Mouse (Mus musculus): ENCODE data around the gene Mrgprf.

Gene Mrgprf

DNA sequence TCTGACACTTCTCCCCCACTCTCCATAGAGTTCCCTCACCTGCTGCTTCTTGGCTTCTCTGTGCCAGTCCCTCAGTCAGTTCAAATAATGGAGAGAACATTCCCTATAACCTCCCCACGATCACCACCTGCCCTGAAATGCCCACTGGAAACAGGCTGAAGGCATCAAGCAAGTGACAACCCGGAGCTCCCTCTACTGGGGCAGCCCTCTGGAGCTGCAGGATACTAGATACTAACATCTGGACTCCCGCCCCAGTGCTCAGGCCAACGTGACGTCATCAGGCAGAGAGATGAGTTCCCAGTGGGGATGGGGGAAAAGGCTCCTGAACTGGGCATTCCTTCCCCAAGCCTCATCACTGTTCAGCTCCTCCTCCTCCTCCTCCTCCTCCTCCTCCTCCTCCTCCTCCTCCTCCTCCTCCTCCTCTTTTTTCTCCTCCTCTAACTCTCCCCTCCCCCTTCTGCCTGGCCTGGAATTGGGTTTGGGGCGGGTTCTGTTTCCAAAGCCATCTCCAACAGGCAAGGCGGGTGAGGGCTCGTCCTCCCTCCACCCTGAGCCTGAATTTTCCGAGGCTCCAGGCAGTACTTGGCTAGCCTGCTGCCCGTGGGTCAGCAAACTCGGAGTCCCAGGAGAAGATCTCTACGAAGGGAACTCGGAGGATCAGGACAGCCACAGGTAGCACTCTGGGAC is at the start of gene Mrgprf:
Gene Mrgprf (plus strand): TSS at position 508 of the 687 bp plus-strand sequence.
- Histone ChIP-seq H3K36me3 (ENCODE audit: control insufficient read depth, insufficient read depth, low read length, poor library complexity, severe bottlenecking) (no peaks in the 10 kb centered on the region), H3K27me3 (ENCODE audit: control insufficient read depth, insufficient read depth, low read length, poor library complexity, severe bottlenecking) (no peaks in the 10 kb centered on the region)
- no peak for DNase-seq (ENCODE audit: low read depth, low spot score)

DNA sequence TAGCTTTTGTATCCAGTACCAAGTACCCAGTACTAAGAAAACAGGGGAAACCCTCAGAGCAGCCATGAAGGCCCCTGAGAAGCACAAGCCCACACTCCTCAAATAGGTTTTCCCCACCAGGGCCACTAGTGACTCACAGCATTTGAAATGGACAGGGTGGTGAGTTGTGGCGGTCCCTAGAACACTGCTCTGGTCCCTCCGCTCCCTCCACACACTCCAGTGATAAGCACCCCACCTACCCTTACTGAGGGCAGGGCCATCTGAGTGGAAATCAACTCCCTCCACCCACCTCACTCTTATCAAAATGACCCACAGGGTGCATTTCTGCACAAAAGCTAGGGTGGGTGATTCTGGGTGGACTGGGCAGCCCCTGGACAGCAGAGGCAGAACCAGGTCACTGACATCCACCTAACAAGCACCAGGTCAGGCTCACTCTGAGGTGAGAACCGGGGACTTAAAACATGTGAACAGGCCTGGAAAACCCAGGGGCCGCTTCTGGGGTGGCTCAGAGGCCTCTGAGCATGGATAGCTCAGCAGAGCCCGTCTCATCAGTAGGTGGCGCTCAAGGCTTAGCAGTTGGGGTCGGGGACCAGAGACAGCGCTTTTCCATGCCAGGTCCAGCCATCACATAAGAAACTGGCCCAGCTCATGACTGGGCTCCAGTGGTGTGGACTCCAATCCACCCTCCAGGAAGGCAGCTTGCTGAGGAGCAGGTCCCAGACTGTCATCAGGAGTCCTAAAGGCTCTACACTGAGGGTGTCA is 47.7 kb upstream of the Mrgprf start:
- Histone ChIP-seq H3K27me3 (ENCODE audit: control insufficient read depth, insufficient read depth, low read length, poor library complexity, severe bottlenecking) (no peaks in the 10 kb centered on the region), H3K36me3 (ENCODE audit: control insufficient read depth, insufficient read depth, low read length, poor library complexity, severe bottlenecking) (no peaks in the 10 kb centered on the region)
- DNase-seq (ENCODE audit: low read depth, low spot score) = peak; percentile 69

DNA sequence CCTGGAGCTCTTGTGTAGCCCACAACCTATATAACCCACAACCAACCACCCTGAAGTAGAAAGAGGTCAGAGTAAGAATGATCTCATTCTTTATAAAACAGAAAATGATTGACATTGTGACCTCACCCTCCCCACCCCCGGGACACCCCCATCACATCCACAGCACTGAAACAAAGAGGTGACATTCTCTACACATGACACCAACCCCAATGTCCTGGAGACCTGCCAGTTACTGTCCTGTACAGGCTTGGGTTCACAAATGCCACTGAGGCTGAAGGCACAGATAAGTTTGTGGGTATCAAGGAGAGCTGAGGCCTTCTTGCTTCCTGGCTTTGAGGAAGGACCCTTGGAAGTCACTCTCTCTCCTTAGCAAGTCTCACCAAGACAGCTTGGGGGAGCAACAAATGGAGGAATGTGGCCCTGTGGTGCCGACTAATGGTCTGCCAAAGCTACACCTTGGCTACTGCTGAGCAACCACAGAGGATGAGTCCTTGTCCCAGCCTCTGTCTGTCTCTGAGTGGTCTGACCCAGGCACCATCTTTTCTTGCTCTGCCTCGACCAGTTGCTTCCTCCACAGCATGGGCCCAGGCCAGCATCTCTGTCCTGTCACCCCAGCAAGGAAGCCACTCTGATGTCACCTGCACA is 46.5 kb upstream of the Mrgprf start:
- DNase-seq (ENCODE audit: low read depth, low spot score) = no peak
- H3K27me3 ChIP-seq (ENCODE audit: control insufficient read depth, insufficient read depth, low read length, poor library complexity, severe bottlenecking) = no peaks in the 10 kb centered on the region
- no peaks in the 10 kb centered on the region for H3K36me3 ChIP-seq (ENCODE audit: control insufficient read depth, insufficient read depth, low read length, poor library complexity, severe bottlenecking)

DNA sequence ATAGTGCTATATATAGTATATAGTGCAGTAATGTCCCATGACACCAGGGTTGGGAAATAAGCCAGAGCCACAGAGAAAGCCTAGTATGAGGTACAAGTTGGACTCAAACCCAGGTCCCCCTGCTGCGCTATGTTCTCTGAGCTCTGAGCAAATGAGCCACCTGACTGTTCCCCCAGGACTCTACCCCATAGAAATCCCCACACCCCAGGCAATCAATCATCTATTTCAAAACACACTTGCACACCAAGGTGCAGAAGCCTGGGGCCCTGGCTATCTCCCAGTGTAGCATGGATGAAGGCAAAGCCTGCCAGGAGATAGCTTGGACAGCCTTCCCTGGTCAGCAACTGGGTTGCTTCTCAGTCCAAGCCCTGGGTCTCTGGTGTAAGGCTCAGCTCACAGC is 44.5 kb upstream of the Mrgprf start:
- DNase-seq (ENCODE audit: low read depth, low spot score) = no peak
- Histone ChIP-seq H3K27me3 (ENCODE audit: control insufficient read depth, insufficient read depth, low read length, poor library complexity, severe bottlenecking) (no peaks in the 10 kb centered on the region), H3K36me3 (ENCODE audit: control insufficient read depth, insufficient read depth, low read length, poor library complexity, severe bottlenecking) (no peaks in the 10 kb centered on the region)

DNA sequence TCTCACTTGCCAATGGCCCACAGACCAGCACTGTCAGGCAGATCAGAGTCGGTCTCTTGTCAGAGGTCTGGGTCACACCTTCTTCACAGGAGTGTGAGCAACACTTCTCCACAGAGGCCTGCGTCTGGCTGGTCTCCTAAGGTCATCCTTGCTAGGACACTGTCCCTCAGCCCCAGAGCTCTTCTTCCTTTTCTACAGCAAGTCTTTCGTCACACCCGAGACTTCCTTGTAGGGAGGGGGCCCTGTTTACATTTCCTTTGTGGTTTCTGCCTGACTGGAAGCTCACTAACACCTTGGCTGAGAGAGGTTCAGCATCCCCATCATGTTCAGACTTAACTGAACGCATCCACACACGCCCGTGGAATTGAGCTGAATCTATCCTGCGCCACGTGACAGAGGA is 36.4 kb upstream of the Mrgprf start:
- DNase-seq (ENCODE audit: low read depth, low spot score) = no peak
- Histone ChIP-seq H3K36me3 (ENCODE audit: control insufficient read depth, insufficient read depth, low read length, poor library complexity, severe bottlenecking) (0 out of 2 replicates have a peak, but pooled peaks cover 2% of the 10 kb centered on the region), H3K27me3 (ENCODE audit: control insufficient read depth, insufficient read depth, low read length, poor library complexity, severe bottlenecking) (no peaks in the 10 kb centered on the region)

DNA sequence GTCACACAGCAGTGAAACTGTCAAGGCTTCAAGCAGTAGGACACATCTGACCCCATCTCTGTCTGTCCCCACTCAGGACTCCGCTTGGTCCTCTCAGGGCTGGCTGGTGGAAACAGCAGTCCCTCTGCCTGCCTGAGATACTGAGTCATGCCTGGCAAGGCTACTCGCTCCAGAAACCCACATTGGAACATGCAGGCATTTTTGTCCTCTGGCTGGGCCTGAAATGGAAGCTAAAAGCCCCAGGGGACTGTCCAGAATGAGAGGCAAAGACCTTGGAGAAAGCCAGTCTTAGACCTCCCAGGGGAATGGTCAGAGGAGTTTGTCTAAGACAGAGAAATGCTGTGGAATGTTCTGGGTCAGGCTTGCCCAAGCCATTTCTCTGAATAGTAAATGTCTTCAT is 34.6 kb upstream of the Mrgprf start:
- H3K27me3 ChIP-seq (ENCODE audit: control insufficient read depth, insufficient read depth, low read length, poor library complexity, severe bottlenecking) = no peaks in the 10 kb centered on the region
- peaks cover 5% of the 10 kb centered on the region; the same call in 1 of the 2 replicates for H3K36me3 ChIP-seq (ENCODE audit: control insufficient read depth, insufficient read depth, low read length, poor library complexity, severe bottlenecking)
- no peak for DNase-seq (ENCODE audit: low read depth, low spot score)

DNA sequence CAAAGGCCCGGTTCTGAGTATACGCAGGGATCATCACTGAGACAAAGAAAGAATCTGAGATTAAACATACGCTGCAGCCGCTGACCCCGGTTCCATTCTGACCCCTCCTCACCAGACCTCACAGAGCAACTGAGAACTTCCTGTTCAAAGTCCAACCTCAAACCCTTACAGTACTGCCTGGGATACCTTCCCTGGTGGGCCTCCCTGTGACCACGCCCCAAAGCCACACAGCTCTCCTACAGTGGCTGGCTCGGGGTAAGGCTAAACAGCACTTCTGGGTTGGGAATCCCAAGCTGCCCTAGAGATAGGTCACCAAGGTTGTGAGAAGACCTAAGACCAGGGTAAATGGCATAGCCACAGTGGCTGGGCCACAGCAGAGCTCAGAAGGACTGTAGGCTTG is 31.7 kb upstream of the Mrgprf start:
- Histone ChIP-seq H3K36me3 (ENCODE audit: control insufficient read depth, insufficient read depth, low read length, poor library complexity, severe bottlenecking) (peaks cover 5% of the 10 kb centered on the region; the same call in 1 of the 2 replicates), H3K27me3 (ENCODE audit: control insufficient read depth, insufficient read depth, low read length, poor library complexity, severe bottlenecking) (no peaks in the 10 kb centered on the region)
- DNase-seq (ENCODE audit: low read depth, low spot score) = no peak

DNA sequence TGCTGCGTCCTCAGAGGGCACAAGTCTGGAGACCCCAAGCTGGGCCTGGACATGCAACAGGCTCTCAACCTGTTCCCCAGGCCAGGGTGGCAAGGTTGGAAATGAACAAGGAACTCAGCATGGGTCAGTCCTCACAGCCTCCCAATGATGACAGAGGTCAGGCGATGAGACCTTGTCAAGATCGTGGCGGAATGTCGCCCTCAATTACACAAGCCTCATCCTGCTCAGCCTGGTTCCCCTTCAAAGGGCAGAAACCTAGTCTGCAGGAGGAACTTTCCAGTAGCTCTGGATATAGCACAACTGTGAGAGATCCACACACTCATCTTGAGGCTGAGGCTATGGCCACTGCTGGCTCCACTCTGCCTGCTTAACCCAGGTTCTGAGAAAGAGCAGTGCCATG is 29.7 kb upstream of the Mrgprf start:
- Histone ChIP-seq H3K36me3 (ENCODE audit: control insufficient read depth, insufficient read depth, low read length, poor library complexity, severe bottlenecking) (peaks cover 5% of the 10 kb centered on the region; the same call in 1 of the 2 replicates), H3K27me3 (ENCODE audit: control insufficient read depth, insufficient read depth, low read length, poor library complexity, severe bottlenecking) (no peaks in the 10 kb centered on the region)
- DNase-seq (ENCODE audit: low read depth, low spot score) = no peak

DNA sequence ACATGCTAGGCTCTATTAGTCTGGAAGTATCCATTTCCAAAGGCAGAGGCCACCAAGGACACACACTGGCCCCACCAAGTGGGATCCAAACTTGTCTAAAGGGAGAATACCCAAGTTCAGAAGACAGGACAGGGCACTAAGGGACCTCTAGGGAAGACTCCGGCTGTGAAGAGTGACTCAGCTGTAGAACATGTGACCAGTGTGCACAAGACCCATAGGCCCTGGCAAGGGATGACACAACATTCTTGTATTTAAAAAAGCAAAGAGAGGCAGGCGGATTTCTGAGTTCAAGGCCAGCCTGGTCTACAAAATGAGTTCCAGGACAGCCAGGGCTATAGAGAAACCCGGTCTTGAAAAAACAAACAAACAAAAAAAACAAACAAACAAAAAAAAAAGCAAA is 25.1 kb upstream of the Mrgprf start:
- DNase-seq (ENCODE audit: low read depth, low spot score) = no peak
- peaks cover 4% of the 10 kb centered on the region for H3K36me3 ChIP-seq (ENCODE audit: control insufficient read depth, insufficient read depth, low read length, poor library complexity, severe bottlenecking)
- no peaks in the 10 kb centered on the region for H3K27me3 ChIP-seq (ENCODE audit: control insufficient read depth, insufficient read depth, low read length, poor library complexity, severe bottlenecking)

DNA sequence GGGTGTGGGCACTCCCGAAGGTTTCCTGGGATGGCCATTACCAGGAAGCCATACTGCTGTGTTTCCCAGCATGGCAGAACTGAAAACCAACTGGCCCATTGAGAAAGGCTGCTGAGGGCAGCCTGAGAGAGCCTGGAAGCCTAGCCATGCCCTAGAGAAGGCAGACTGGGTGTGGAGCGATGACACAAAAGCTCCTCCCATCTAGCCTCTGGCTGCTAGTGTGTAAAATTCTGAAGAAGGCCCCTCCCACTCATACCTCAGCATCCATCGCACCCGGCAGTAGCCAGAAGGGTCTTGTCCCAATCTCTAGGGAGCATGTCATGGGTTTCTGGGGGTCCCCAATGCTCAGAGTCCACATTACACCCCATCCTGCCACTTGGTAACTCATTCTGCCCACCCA is 19.2 kb upstream of the Mrgprf start:
- Histone ChIP-seq H3K36me3 (ENCODE audit: control insufficient read depth, insufficient read depth, low read length, poor library complexity, severe bottlenecking) (peaks cover 3% of the 10 kb centered on the region), H3K27me3 (ENCODE audit: control insufficient read depth, insufficient read depth, low read length, poor library complexity, severe bottlenecking) (no peaks in the 10 kb centered on the region)
- DNase-seq (ENCODE audit: low read depth, low spot score) = no peak

DNA sequence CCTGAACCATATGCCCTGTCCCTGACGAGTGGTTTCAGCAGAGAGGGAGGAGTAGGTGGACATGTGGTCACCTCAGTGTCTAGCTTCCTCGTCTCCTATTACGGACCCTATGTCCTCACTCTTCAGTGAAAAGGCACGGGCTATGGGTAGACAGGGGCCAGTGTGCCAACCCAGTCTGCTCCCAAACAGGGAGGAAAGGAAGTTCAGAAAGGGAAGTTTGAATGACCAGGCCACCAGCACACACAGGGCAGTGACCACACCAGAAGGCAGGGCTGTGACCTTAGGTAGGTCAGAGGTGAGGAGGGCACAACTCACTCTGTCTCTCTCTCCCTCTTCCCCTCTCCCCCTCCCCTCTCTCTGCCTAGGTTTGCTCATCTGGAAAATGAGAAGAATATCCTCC is 17.6 kb upstream of the Mrgprf start:
- Histone ChIP-seq H3K36me3 (ENCODE audit: control insufficient read depth, insufficient read depth, low read length, poor library complexity, severe bottlenecking) (peaks cover 1% of the 10 kb centered on the region; the same call in 1 of the 2 replicates), H3K27me3 (ENCODE audit: control insufficient read depth, insufficient read depth, low read length, poor library complexity, severe bottlenecking) (no peaks in the 10 kb centered on the region)
- peak; percentile 7 for DNase-seq (ENCODE audit: low read depth, low spot score)

DNA sequence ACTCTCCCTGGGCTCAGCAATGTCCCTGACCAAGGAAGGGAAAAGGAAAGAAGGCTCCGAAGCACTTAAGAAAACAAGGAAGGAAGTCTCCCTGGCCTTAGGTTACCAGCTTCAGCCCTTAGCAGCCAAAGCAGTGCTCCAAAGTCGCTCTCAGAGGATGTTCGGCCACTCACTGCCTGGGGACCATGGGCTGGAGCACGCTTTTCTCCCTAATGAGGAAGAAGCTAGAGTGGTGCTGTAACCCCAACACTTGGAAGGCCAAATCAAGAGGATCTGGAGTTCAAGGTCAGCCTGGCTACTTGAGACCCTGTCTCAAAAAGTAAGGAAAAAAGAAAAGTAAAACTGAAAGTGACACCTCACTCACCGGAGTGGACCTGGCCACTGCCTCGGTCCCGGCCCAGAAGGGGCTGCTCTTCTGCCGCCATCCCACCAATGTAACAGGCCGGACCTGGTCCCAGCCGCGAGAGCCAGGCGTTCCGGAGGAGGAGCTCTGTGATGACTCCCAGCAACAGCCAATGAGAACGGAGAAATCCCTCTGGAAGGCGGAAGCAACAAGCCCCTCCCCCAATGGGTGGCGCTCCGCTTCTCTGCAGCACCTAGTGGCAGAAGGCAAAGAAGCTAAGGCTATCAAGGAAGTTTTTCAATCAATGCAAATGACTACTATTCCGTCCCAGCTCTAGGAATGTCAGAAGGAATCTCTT is 17.0 kb upstream of the Mrgprf start, which contains the start of gene Tpcn2:
Gene Tpcn2 (minus strand): TSS at position 525 of the 701 bp plus-strand sequence.
- no peaks in the 10 kb centered on the region for H3K27me3 ChIP-seq (ENCODE audit: control insufficient read depth, insufficient read depth, low read length, poor library complexity, severe bottlenecking)
- peak; percentile 93 for DNase-seq (ENCODE audit: low read depth, low spot score)
- peaks cover 1% of the 10 kb centered on the region; the same call in 1 of the 2 replicates for H3K36me3 ChIP-seq (ENCODE audit: control insufficient read depth, insufficient read depth, low read length, poor library complexity, severe bottlenecking)

DNA sequence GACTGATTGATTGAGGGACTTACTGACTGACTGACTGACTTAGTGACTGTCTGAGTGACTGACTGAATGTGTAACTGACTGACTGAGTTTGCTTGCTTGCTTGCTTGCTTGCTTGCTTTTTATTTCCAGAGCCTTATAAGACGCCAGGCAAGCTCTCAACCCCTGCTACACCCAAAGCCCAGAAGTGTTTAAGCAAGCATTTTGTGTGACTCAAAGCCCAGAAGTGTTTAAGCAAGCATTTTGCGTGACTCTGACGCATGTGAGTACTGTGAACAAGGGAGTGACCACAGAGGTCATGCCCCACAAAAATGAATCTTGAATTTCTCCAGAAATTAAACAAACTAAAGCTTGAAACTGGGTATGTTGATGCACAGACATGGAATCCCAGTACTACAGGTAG is 16.3 kb upstream of the Mrgprf start:
- Histone ChIP-seq H3K27me3 (ENCODE audit: control insufficient read depth, insufficient read depth, low read length, poor library complexity, severe bottlenecking) (no peaks in the 10 kb centered on the region), H3K36me3 (ENCODE audit: control insufficient read depth, insufficient read depth, low read length, poor library complexity, severe bottlenecking) (no peaks in the 10 kb centered on the region; the same call in 1 of the 2 replicates)
- DNase-seq (ENCODE audit: low read depth, low spot score) = no peak

DNA sequence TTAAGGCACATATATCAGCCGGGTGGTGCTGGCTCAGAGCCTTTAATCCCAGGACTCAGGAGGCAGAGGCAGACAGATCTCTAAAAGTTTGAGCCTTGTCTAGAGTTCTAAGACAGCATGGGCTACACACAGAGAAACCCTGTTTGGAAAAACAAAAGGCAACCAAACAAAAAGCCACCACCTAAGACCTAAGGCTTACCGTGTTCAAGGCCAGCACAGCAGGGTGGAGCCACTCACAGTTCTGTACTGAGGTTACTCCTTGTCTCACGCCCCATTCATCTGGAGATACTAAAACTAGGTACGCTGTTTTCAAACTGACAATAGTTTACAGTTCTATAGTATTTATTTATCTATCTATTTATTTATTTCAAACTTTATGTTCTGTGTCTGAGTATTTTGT is 15.2 kb upstream of the Mrgprf start:
- Histone ChIP-seq H3K27me3 (ENCODE audit: control insufficient read depth, insufficient read depth, low read length, poor library complexity, severe bottlenecking) (no peaks in the 10 kb centered on the region), H3K36me3 (ENCODE audit: control insufficient read depth, insufficient read depth, low read length, poor library complexity, severe bottlenecking) (no peaks in the 10 kb centered on the region)
- no peak for DNase-seq (ENCODE audit: low read depth, low spot score)
